Comparison of ENCODE assay signal across 17 mouse cellular contexts in genomic region chr1:119509474-119509873, GRCm38 (mm10). TPM values are rescaled to one million over a fixed set of nuclear protein-coding genes. Genes with fewer than 3 reads are reported as not detected.
DNase-seq lines count a peak whose midpoint lies in the region; ATAC-seq and TF ChIP-seq lines count a peak whose summit lies in the region.
"Had no signal": no experiment of that assay in that cellular context is flagged by ENCODE, and none has a peak within 500 bp of the region (broad histone marks: within the 10 kb centered on the region; RNA-seq: fewer than 3 reads in every experiment).

No protein-coding gene starts in this region.

- TF ChIP-seq POLR2A in thymus, adult 2 months (IDR thresholded peaks at IDR 0.05; ENCODE audit: control insufficient read depth, extremely low read depth, insufficient read depth, low read length, poor library complexity) = no peak

- peaks cover 49% of the 10 kb centered on the region for H3K4me1 ChIP-seq in heart, embryonic 13.5 days
- peaks cover 4% of the 10 kb centered on the region; the same call in 1 of the 2 replicates for H3K4me1 ChIP-seq in thymus, adult 2 months (replicated peaks; ENCODE audit: control insufficient read depth, insufficient read depth, low read length)

- ATAC-seq in heart, embryonic 13.5 days (ENCODE audit: extremely low read depth, insufficient number of reproducible peaks, low FRiP score, low TSS enrichment) = no peak
- ATAC-seq: forebrain, embryonic 14.5 days had no signal

- no peak for TF ChIP-seq CTCF in thymus, adult 2 months (IDR thresholded peaks at IDR 0.05; ENCODE audit: borderline replicate concordance, control insufficient read depth, extremely low read depth, insufficient read depth, low read length, poor library complexity)

- WGBS in heart, embryonic 13.5 days = 72% methylated on average over 7 of the region's 7 CpGs
- 77% methylated on average over 7 of the region's 7 CpGs for WGBS in thymus, adult 2 months

- peak overlapping the region; percentile 56; the same call in 1 of the 2 replicates for H3K27ac ChIP-seq in heart, embryonic 13.5 days (replicated peaks)
- no peak overlapping the region for H3K27ac ChIP-seq in thymus, adult 2 months (ENCODE audit: control insufficient read depth, insufficient read depth, low read length)
- H3K27ac ChIP-seq: liver, embryonic 15.5 days; midbrain, embryonic 12.5 days had no signal

- H3K4me3 ChIP-seq in heart, embryonic 13.5 days = no peak overlapping the region
- H3K4me3 ChIP-seq in thymus, adult 2 months (ENCODE audit: control insufficient read depth, insufficient read depth, low read length) = no peak overlapping the region
- H3K4me3 ChIP-seq: hindbrain, embryonic 13.5 days; liver, embryonic 15.5 days; midbrain, embryonic 12.5 days; myocyte had no signal

- no peak for DNase-seq in heart, postnatal 4 days
- peak; percentile 22 to 55 for DNase-seq in urinary bladder, postnatal 36 days (ENCODE audit: low spot score in 2 of 2)
- DNase-seq in urinary bladder, postnatal 4 days (ENCODE audit: low spot score in 2 of 2) = no peak
- DNase-seq in adrenal gland, postnatal 14 days = peak; percentile 74
- no peak for DNase-seq in thymus, adult 2 months
- DNase-seq in kidney, adult 8-10 months = no peak
- DNase-seq: cerebellum, adult 9-10 months; kidney, adult 11 months; lung, postnatal 36 days; retina, postnatal 1 day; thymus, postnatal 25 days had no signal

- H3K9me3 ChIP-seq in heart, embryonic 13.5 days = no peaks in the 10 kb centered on the region
- H3K9me3 ChIP-seq: hindbrain, embryonic 13.5 days; liver, embryonic 15.5 days; midbrain, embryonic 12.5 days had no signal

- no peaks in the 10 kb centered on the region for H3K27me3 ChIP-seq in heart, embryonic 13.5 days (replicated peaks)
- H3K27me3 ChIP-seq in thymus, adult 2 months (ENCODE audit: control insufficient read depth, insufficient read depth, low read length) = no peaks in the 10 kb centered on the region

- H3K9ac ChIP-seq in heart, embryonic 13.5 days = no peak overlapping the region
- H3K9ac ChIP-seq: hindbrain, embryonic 13.5 days; liver, embryonic 15.5 days; midbrain, embryonic 12.5 days had no signal

- no peaks in the 10 kb centered on the region for H3K36me3 ChIP-seq in heart, embryonic 13.5 days
- H3K36me3 ChIP-seq in thymus, adult 2 months (ENCODE audit: control insufficient read depth, insufficient read depth, low read length) = no peaks in the 10 kb centered on the region
- H3K36me3 ChIP-seq: hindbrain, embryonic 13.5 days; liver, embryonic 15.5 days; midbrain, embryonic 12.5 days had no signal

- no peak overlapping the region for H3K4me2 ChIP-seq in heart, embryonic 13.5 days
- H3K4me2 ChIP-seq: hindbrain, embryonic 13.5 days; liver, embryonic 15.5 days; midbrain, embryonic 12.5 days had no signal

RNA-seq across cellular contexts. Expression of gene Ralb, which starts 4.9 kb away (rescaled TPM):
- 154 and 158 TPM in 2 replicates for polyA plus RNA-seq in heart, embryonic 13.5 days (2015; fragmentation: Nextera tagmentation; extraction: Ambion mirVana)
- 10 to 100 TPM; 59.2 to 62.2 TPM for total RNA-seq in heart, postnatal 4 days (2021)
- 58.1 and 60.8 TPM in 2 replicates for total RNA-seq in adrenal gland, postnatal 14 days (2021)
- polyA plus RNA-seq in thymus, adult 2 months (2012; rRNA removed) = 32.4 and 33.5 TPM in 2 replicates

RNA-seq across cellular contexts. Expression of gene Tmem185b, which starts 16.5 kb away (rescaled TPM):
- 22.1 and 24.2 TPM in 2 replicates for polyA plus RNA-seq in heart, embryonic 13.5 days (2015; fragmentation: Nextera tagmentation; extraction: Ambion mirVana)
- total RNA-seq in heart, postnatal 4 days (2021) = 10 to 100 TPM; 20.2 to 20.6 TPM
- total RNA-seq in adrenal gland, postnatal 14 days (2021) = 19.6 and 20.8 TPM in 2 replicates
- 61.2 and 64.8 TPM in 2 replicates for polyA plus RNA-seq in thymus, adult 2 months (2012; rRNA removed)

Comparison
In these comparisons a context has a peak if more than half of its experiments do, and no peak if none do; other contexts are left out.
1. DNase-seq: peak in urinary bladder, postnatal 36 days (2 of 2) and adrenal gland, postnatal 14 days (single experiment); none in heart, postnatal 4 days (single experiment), urinary bladder, postnatal 4 days (0 of 2), thymus, adult 2 months (single experiment) and kidney, adult 8-10 months (0 of 2).